Comparison of ENCODE assay signal across 9 mouse cellular contexts in genomic region chr1:151705723-151706396, GRCm38 (mm10). TPM values are rescaled to one million over a fixed set of nuclear protein-coding genes. Genes with fewer than 3 reads are reported as not detected.
DNase-seq lines count a peak whose midpoint lies in the region; ATAC-seq and TF ChIP-seq lines count a peak whose summit lies in the region.
"Had no signal": no experiment of that assay in that cellular context is flagged by ENCODE, and none has a peak within 500 bp of the region (broad histone marks: within the 10 kb centered on the region; RNA-seq: fewer than 3 reads in every experiment).

No protein-coding gene starts in this region.

- H3K9me3 ChIP-seq in ES-E14 (ENCODE audit: control insufficient read depth, insufficient read depth, low read depth, low read length), result no peaks in the 10 kb centered on the region
- no peaks in the 10 kb centered on the region for H3K9me3 ChIP-seq in forebrain, embryonic 13.5 days (replicated peaks)
- no peaks in the 10 kb centered on the region for H3K9me3 ChIP-seq in heart, postnatal 0 days (replicated peaks; ENCODE audit: control insufficient read depth, low read length)
- no peaks in the 10 kb centered on the region for H3K9me3 ChIP-seq in liver, embryonic 14.5 days (ENCODE audit: control insufficient read depth, low read length)
- no peaks in the 10 kb centered on the region for H3K9me3 ChIP-seq in neural tube, embryonic 13.5 days
- H3K9me3 ChIP-seq: megakaryocyte, embryonic 14.5 days had no signal

- no peaks in the 10 kb centered on the region for H3K27me3 ChIP-seq in forebrain, embryonic 13.5 days
- H3K27me3 ChIP-seq in heart, postnatal 0 days (ENCODE audit: control insufficient read depth, insufficient read depth, low read length), result no peaks in the 10 kb centered on the region
- no peaks in the 10 kb centered on the region for H3K27me3 ChIP-seq in liver, embryonic 14.5 days (ENCODE audit: control insufficient read depth, insufficient read depth, low read length)
- peaks cover 5% of the 10 kb centered on the region; the same call in 1 of the 2 replicates for H3K27me3 ChIP-seq in neural tube, embryonic 13.5 days

- peak; percentile 70 for ATAC-seq in cerebellum, adult (ENCODE audit: insufficient number of reproducible peaks, low FRiP score, low TSS enrichment)
- peak; percentile 90 for ATAC-seq in forebrain, embryonic 13.5 days
- ATAC-seq in heart, postnatal 0 days (ENCODE audit: insufficient read depth, low read depth), result peak; percentile 79
- ATAC-seq in liver, embryonic 14.5 days (ENCODE audit: insufficient read depth), result peak; percentile 53; the same call in 1 of the 2 replicates
- peak; percentile 60 for ATAC-seq in neural tube, embryonic 13.5 days (ENCODE audit: low read depth)

- peak; percentile 97 for TF ChIP-seq CTCF in heart, postnatal 0 days (IDR thresholded peaks at IDR 0.05; ENCODE audit: low read depth)
- TF ChIP-seq CTCF in liver, embryonic 14.5 days (IDR thresholded peaks at IDR 0.05; ENCODE audit: low read depth), result peak; percentile 94

- H3K4me2 ChIP-seq in forebrain, embryonic 13.5 days, result no peak overlapping the region
- H3K4me2 ChIP-seq in heart, postnatal 0 days (ENCODE audit: low read depth, low read length), result peak overlapping the region; percentile 27; the same call in 1 of the 2 replicates
- no peak overlapping the region for H3K4me2 ChIP-seq in liver, embryonic 14.5 days (ENCODE audit: low read depth)
- no peak overlapping the region for H3K4me2 ChIP-seq in neural tube, embryonic 13.5 days

- no peak for TF ChIP-seq EP300 in heart, postnatal 0 days (IDR thresholded peaks at IDR 0.05; ENCODE audit: low read depth)
- no peak for TF ChIP-seq EP300 in liver, embryonic 14.5 days (IDR thresholded peaks at IDR 0.05; ENCODE audit: low read depth)

- no peak overlapping the region for H3K27ac ChIP-seq in ES-E14 (ENCODE audit: insufficient read depth, low read depth, low read length, poor library complexity, severe bottlenecking)
- no peak overlapping the region for H3K27ac ChIP-seq in forebrain, embryonic 13.5 days
- H3K27ac ChIP-seq in heart, postnatal 0 days (ENCODE audit: low read depth), result no peak overlapping the region
- H3K27ac ChIP-seq in liver, embryonic 14.5 days, result no peak overlapping the region
- H3K27ac ChIP-seq in neural tube, embryonic 13.5 days (replicated peaks), result no peak overlapping the region

- peak; percentile 73 for DNase-seq in ES-E14 (ENCODE audit: low read depth, low spot score)
- peak; percentile 78 for DNase-seq in heart, postnatal 0 days (ENCODE audit: low spot score)
- DNase-seq in kidney, postnatal 25 days, result peak; percentile 64 to 90
- peak; percentile 40 to 56 (median 44) for DNase-seq in liver, embryonic 14.5 days (ENCODE audit: low read depth in 3 of 3, low spot score in 3 of 3)
- DNase-seq in telencephalon, adult 2 months (ENCODE audit: low read depth, low spot score), result peak; percentile 21

- no peaks in the 10 kb centered on the region for H3K36me3 ChIP-seq in ES-E14 (ENCODE audit: control insufficient read depth, insufficient read depth, low read length, poor library complexity, severe bottlenecking)
- no peaks in the 10 kb centered on the region for H3K36me3 ChIP-seq in forebrain, embryonic 13.5 days (ENCODE audit: poor library complexity, severe bottlenecking)
- peaks cover 11% of the 10 kb centered on the region; the same call in 1 of the 2 replicates for H3K36me3 ChIP-seq in heart, postnatal 0 days (replicated peaks; ENCODE audit: control insufficient read depth, insufficient read depth, low read length)
- no peaks in the 10 kb centered on the region for H3K36me3 ChIP-seq in liver, embryonic 14.5 days (replicated peaks; ENCODE audit: control insufficient read depth, insufficient read depth, low read depth)
- no peaks in the 10 kb centered on the region for H3K36me3 ChIP-seq in neural tube, embryonic 13.5 days

- no peak overlapping the region for H3K4me3 ChIP-seq in ES-E14 (ENCODE audit: insufficient read depth in 1 of 2, low read depth in 1 of 2, low read length in 2 of 2, poor library complexity in 1 of 2, severe bottlenecking in 1 of 2)
- H3K4me3 ChIP-seq in forebrain, embryonic 13.5 days, result no peak overlapping the region
- no peak overlapping the region for H3K4me3 ChIP-seq in heart, postnatal 0 days (ENCODE audit: low read depth, low read length)
- H3K4me3 ChIP-seq in liver, embryonic 14.5 days (ENCODE audit: insufficient read depth in 1 of 2, low read depth in 2 of 2, low read length in 2 of 2), result no peak overlapping the region
- no peak overlapping the region for H3K4me3 ChIP-seq in neural tube, embryonic 13.5 days
- H3K4me3 ChIP-seq: megakaryocyte, embryonic 14.5 days had no signal

- 39% methylated on average over 11 of the region's 11 CpGs for WGBS in forebrain, embryonic 13.5 days
- WGBS in heart, postnatal 0 days, result 17% methylated on average over 11 of the region's 11 CpGs
- 32% methylated on average over 11 of the region's 11 CpGs for WGBS in liver, embryonic 14.5 days (ENCODE audit: insufficient replicate concordance)
- WGBS in neural tube, embryonic 13.5 days, result 44% methylated on average over 11 of the region's 11 CpGs

- no peaks in the 10 kb centered on the region for H3K4me1 ChIP-seq in ES-E14 (ENCODE audit: control insufficient read depth in 2 of 2, insufficient read depth in 2 of 2, low read length in 2 of 2, poor library complexity in 1 of 2)
- no peaks in the 10 kb centered on the region for H3K4me1 ChIP-seq in forebrain, embryonic 13.5 days
- 0 out of 2 replicates have a peak, but pooled peaks cover 3% of the 10 kb centered on the region for H3K4me1 ChIP-seq in heart, postnatal 0 days (ENCODE audit: control insufficient read depth, insufficient read depth)
- peaks cover 0 to 7% of the 10 kb centered on the region in 2 experiments; a peak in 2 of 4 replicates for H3K4me1 ChIP-seq in liver, embryonic 14.5 days (replicated peaks; ENCODE audit: control insufficient read depth in 2 of 2, insufficient read depth in 2 of 2, low read length in 1 of 2)
- peaks cover 25% of the 10 kb centered on the region for H3K4me1 ChIP-seq in neural tube, embryonic 13.5 days (replicated peaks)

- in situ Hi-C loops in ES-E14 (cut with MboI; ENCODE audit: low sequenced_read_pairs in 2 of 2, unreplicated experiment in 2 of 2), result loop anchor here (10.0 kb wide), 3 partner anchors 221 to 261 kb away; no protein-coding TSS in a partner anchor

- no peak overlapping the region for H3K9ac ChIP-seq in ES-E14 (ENCODE audit: insufficient read depth, low read depth, low read length, poor library complexity, severe bottlenecking)
- H3K9ac ChIP-seq in forebrain, embryonic 13.5 days, result no peak overlapping the region
- no peak overlapping the region for H3K9ac ChIP-seq in heart, postnatal 0 days (replicated peaks; ENCODE audit: low read depth, low read length)
- no peak overlapping the region for H3K9ac ChIP-seq in liver, embryonic 14.5 days (replicated peaks)
- H3K9ac ChIP-seq in neural tube, embryonic 13.5 days, result no peak overlapping the region

TF ChIP-seq in ES-E14, 5 proteins besides CTCF, POLR2A, EP300 and RAD21:
- peak; percentile 92 for TF ChIP-seq ZC3H11A (IDR thresholded peaks at IDR 0.05; ENCODE audit: borderline replicate concordance, low read depth, low read length)
- TF ChIP-seq ZNF384 (IDR thresholded peaks at IDR 0.05; ENCODE audit: low read depth, low read length), result peak; percentile 57; the same call in 1 of the 2 replicates
- TF ChIP-seq HCFC1 (IDR thresholded peaks at IDR 0.05; ENCODE audit: borderline replicate concordance, insufficient read depth, low read length), result no peak
- TF ChIP-seq MAFK (IDR thresholded peaks at IDR 0.05; ENCODE audit: insufficient read depth, low read depth, low read length), result peak; percentile 41; the same call in 1 of the 2 replicates
- TF ChIP-seq CHD2 (IDR thresholded peaks at IDR 0.05; ENCODE audit: low read depth, low read length), result no peak

RNA-seq across cellular contexts. Expression of gene Edem3, which starts 49.3 kb away (rescaled TPM):
- total RNA-seq in ES-E14 (2012; rRNA removed), result 43.4 and 45.5 TPM in 2 replicates
- polyA plus RNA-seq in forebrain, embryonic 13.5 days (2015; fragmentation: Nextera tagmentation; extraction: Ambion mirVana), result 13.4 and 14.4 TPM in 2 replicates
- 12.9 and 16.5 TPM in 2 replicates for total RNA-seq in heart, postnatal 0 days (2014; rRNA removed; ENCODE audit: low replicate concordance)
- polyA plus RNA-seq in heart, postnatal 0 days (2015; fragmentation: Nextera tagmentation; extraction: Ambion mirVana), result 5.6 and 6.6 TPM in 2 replicates
- 2.8 and 4.3 TPM in 2 replicates for polyA plus RNA-seq in liver, embryonic 14.5 days (2012; rRNA removed)
- polyA plus RNA-seq in liver, embryonic 14.5 days (2014; fragmentation: Nextera tagmentation; extraction: Ambion mirVana), result 6.1 and 7.3 TPM in 2 replicates
- polyA plus RNA-seq in neural tube, embryonic 13.5 days (2015; fragmentation: Nextera tagmentation; extraction: Ambion mirVana), result 18.2 and 18.5 TPM in 2 replicates

Comparison
In these comparisons a context has a peak if more than half of its experiments do, and no peak if none do; other contexts are left out.
1. DNase-seq: peak in every context shown above with its lines; median percentile 78 in heart, postnatal 0 days; 77 in kidney, postnatal 25 days; 73 in ES-E14; 44 in liver, embryonic 14.5 days; 21 in telencephalon, adult 2 months.